Mouse (Mus musculus): ENCODE results near the gene Ghr. TPM values are rescaled to one million over a fixed set of nuclear protein-coding genes. Genes with fewer than 3 reads are reported as not detected.

The Ghr gene
- total and polyA plus RNA-seq, 2 experiments = 141 to 423 TPM

DNA sequence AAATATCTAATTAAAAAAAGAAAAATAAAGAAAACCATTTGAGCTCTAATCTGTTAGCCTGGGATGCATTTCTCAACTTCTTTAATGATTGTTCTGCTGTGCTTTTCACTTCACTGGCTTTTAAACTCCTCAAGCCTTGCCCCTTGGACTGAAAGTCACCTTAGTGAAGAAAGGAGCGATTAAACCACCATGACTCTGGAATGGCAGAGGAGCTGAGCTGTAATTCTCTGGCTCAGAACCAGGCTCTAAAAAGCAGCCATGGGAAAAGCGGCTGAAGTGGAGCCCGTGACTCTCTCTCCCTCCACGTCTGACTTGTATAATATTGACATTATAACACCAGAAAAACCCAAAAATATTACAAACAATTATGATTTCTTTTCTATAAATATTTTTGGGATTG, 126.7 kb downstream of the Ghr start:
- WGBS = 39% methylated on average over 4 of the region's 4 CpGs
- no peak overlapping the region for H3K9ac ChIP-seq (ENCODE audit: low read depth, low read length)
- H3K36me3 ChIP-seq (ENCODE audit: control insufficient read depth, insufficient read depth, low read length) = peaks cover 55% of the 10 kb centered on the region
- H3K27me3 ChIP-seq (ENCODE audit: control insufficient read depth, insufficient read depth, low read length) = no peaks in the 10 kb centered on the region
- peak overlapping the region; percentile 91 for H3K27ac ChIP-seq (replicated peaks; ENCODE audit: insufficient read depth, low read depth, low read length)
- peaks cover 33% of the 10 kb centered on the region for H3K4me1 ChIP-seq (ENCODE audit: control insufficient read depth, insufficient read depth, low read length)
- no peak overlapping the region for H3K4me3 ChIP-seq (ENCODE audit: insufficient read depth, low read depth, low read length)
- H3K79me2 ChIP-seq (ENCODE audit: control insufficient read depth, insufficient read depth, low read length) = no peaks in the 10 kb centered on the region; the same call in 1 of the 2 replicates
- no peak for TF ChIP-seq POLR2A (IDR thresholded peaks at IDR 0.05; ENCODE audit: extremely low read depth, insufficient read depth, low read length)
- TF ChIP-seq CTCF (IDR thresholded peaks at IDR 0.05; ENCODE audit: low read depth, low read length) = no peak
- DNase-seq (ENCODE audit: extremely low read depth, low read depth, low spot score) = peak; percentile 43

DNA sequence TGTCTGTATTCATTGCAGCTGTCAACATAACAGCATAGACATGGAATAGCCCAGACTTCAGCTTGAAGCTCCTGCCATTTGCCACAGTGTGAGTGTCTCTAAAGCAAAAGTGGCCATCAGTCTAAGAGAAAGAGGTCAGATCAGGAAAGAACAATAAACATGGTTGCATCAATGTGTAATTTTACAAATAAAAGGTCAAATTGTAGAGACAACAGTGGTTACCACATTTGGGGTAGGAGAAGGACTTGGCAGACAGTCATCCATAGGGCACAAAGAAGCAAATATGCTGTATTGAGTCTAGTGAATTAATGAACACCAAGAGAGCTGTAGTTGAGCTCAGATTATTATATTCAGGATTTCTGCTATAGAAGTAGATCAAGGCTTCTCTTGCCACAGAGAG, 127.7 kb downstream of the Ghr start:
- no peak overlapping the region for H3K9ac ChIP-seq (ENCODE audit: low read depth, low read length)
- H3K4me1 ChIP-seq (ENCODE audit: control insufficient read depth, insufficient read depth, low read length) = peaks cover 41% of the 10 kb centered on the region
- no peak overlapping the region for H3K4me3 ChIP-seq (ENCODE audit: insufficient read depth, low read depth, low read length)
- peak overlapping the region; percentile 91 for H3K27ac ChIP-seq (replicated peaks; ENCODE audit: insufficient read depth, low read depth, low read length)
- peak; percentile 92 for DNase-seq (ENCODE audit: extremely low read depth, low read depth, low spot score)
- H3K79me2 ChIP-seq (ENCODE audit: control insufficient read depth, insufficient read depth, low read length) = no peaks in the 10 kb centered on the region; the same call in 1 of the 2 replicates
- H3K36me3 ChIP-seq (ENCODE audit: control insufficient read depth, insufficient read depth, low read length) = peaks cover 59% of the 10 kb centered on the region
- TF ChIP-seq POLR2A (IDR thresholded peaks at IDR 0.05; ENCODE audit: extremely low read depth, insufficient read depth, low read length) (no peak), CTCF (IDR thresholded peaks at IDR 0.05; ENCODE audit: low read depth, low read length) (no peak)
- no peaks in the 10 kb centered on the region for H3K27me3 ChIP-seq (ENCODE audit: control insufficient read depth, insufficient read depth, low read length)

DNA sequence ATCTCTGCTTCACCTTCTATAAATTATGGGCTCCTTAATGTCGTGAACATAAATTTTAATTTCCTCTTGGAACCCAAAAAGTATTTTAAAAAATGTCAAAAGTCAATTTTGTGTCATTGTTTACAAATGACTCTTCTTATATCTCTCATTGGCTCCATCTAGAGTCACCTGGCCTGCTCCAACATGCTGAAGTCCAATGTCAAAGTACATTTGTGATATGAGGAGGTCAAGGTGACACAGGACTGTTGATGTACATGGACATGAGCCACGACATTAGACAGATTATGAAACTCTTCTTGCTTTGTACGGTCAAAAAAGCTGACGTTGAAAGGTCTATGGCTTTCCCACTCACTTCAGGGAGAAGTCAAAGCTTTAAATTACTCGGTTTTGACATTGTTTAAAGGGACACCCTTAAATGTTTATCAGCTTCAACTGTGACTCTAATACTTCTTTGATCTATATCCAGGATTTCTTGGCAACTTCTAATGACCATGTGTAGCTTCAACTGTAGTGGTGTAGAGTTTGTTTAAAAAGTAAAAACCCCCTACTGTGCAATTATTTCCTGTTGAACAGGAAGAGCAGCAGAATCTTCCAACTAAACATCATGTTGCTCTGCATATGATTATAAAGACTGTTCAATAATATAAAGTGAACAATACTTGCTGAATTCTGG, 131.1 kb downstream of the Ghr start:
- peaks cover 47% of the 10 kb centered on the region for H3K4me1 ChIP-seq (ENCODE audit: control insufficient read depth, insufficient read depth, low read length)
- peaks cover 50% of the 10 kb centered on the region for H3K36me3 ChIP-seq (ENCODE audit: control insufficient read depth, insufficient read depth, low read length)
- DNase-seq (ENCODE audit: extremely low read depth, low read depth, low spot score) = peak; percentile 99
- no peak overlapping the region for H3K9ac ChIP-seq (ENCODE audit: low read depth, low read length)
- peaks cover 4% of the 10 kb centered on the region; the same call in 1 of the 2 replicates for H3K79me2 ChIP-seq (ENCODE audit: control insufficient read depth, insufficient read depth, low read length)
- no peak overlapping the region for H3K27ac ChIP-seq (replicated peaks; ENCODE audit: insufficient read depth, low read depth, low read length)
- WGBS = 26% methylated on average over 5 of the region's 5 CpGs
- H3K27me3 ChIP-seq (ENCODE audit: control insufficient read depth, insufficient read depth, low read length) = no peaks in the 10 kb centered on the region
- no peak overlapping the region for H3K4me3 ChIP-seq (ENCODE audit: insufficient read depth, low read depth, low read length)
- no peak for TF ChIP-seq POLR2A (IDR thresholded peaks at IDR 0.05; ENCODE audit: extremely low read depth, insufficient read depth, low read length)
- no peak for TF ChIP-seq CTCF (IDR thresholded peaks at IDR 0.05; ENCODE audit: low read depth, low read length)

DNA sequence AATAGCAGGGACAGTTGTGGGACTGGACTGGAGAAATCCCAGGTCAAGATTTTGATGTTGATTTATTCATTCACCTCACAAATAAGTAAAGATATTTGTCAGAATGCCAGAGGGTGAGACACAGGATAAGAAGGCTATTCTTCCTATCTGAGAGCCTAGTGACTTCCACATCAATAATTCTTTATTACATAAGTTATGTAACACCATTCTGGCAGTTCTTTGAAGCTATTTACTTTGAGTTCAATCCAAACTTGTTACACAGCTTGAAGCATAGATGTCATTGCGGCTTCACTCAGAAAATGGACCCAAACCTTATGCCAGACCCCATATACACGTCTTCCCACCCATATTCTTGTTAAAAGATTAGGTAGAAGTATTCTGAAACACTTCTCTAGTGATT, 133.7 kb downstream of the Ghr start:
- 23% methylated on average over 2 of the region's 2 CpGs for WGBS

DNA sequence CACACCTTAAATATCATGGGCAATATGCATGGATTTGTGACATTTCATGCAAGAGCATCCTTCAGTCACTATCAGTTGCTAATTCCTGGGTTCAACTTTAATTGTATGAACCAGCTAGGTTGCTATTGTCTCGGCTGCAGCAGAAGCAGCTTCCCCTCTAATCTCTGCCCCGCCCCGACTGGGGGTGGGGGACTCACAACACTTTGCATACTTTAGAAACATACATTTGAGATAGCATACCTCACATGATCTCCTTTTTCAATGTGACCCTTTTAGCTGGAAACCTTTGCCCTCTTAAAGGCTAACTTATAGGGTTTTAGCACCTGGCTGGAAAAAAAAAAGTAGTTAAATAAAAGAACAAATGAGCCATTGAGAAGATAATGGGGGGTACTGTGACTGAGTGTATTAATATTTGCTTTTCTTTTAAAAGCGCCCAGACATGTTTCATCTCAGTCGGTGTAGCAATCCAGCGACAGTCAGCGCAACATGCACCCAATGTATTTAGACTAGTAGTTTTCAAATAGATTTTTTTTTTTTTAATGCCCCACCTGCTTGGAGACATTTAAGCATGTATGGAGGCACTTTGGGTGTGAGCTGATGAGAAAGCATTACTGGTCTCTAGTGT, 137.9 kb downstream of the Ghr start:
- Histone ChIP-seq H3K4me1 (ENCODE audit: control insufficient read depth, insufficient read depth, low read length) (peaks cover 23% of the 10 kb centered on the region), H3K79me2 (ENCODE audit: control insufficient read depth, insufficient read depth, low read length) (peaks cover 17% of the 10 kb centered on the region), H3K27ac (replicated peaks; ENCODE audit: insufficient read depth, low read depth, low read length) (no peak overlapping the region), H3K36me3 (ENCODE audit: control insufficient read depth, insufficient read depth, low read length) (peaks cover 53% of the 10 kb centered on the region), H3K4me3 (ENCODE audit: insufficient read depth, low read depth, low read length) (no peak overlapping the region), H3K9ac (ENCODE audit: low read depth, low read length) (no peak overlapping the region), H3K27me3 (ENCODE audit: control insufficient read depth, insufficient read depth, low read length) (no peaks in the 10 kb centered on the region)
- TF ChIP-seq POLR2A (IDR thresholded peaks at IDR 0.05; ENCODE audit: extremely low read depth, insufficient read depth, low read length) = no peak
- TF ChIP-seq CTCF (IDR thresholded peaks at IDR 0.05; ENCODE audit: low read depth, low read length) = no peak
- WGBS = 73% methylated on average over 7 of the region's 7 CpGs
- no peak for DNase-seq (ENCODE audit: extremely low read depth, low read depth, low spot score)

More for the DNA sequence above, 133.7 kb downstream of the Ghr start:
- Histone ChIP-seq H3K9ac (ENCODE audit: low read depth, low read length) (0 out of 2 replicates have a peak overlapping the region, but pooled peaks have one; percentile 62), H3K4me1 (ENCODE audit: control insufficient read depth, insufficient read depth, low read length) (peaks cover 34% of the 10 kb centered on the region), H3K27me3 (ENCODE audit: control insufficient read depth, insufficient read depth, low read length) (no peaks in the 10 kb centered on the region), H3K27ac (replicated peaks; ENCODE audit: insufficient read depth, low read depth, low read length) (peak overlapping the region; percentile 96), H3K36me3 (ENCODE audit: control insufficient read depth, insufficient read depth, low read length) (peaks cover 52% of the 10 kb centered on the region), H3K79me2 (ENCODE audit: control insufficient read depth, insufficient read depth, low read length) (peaks cover 8% of the 10 kb centered on the region; the same call in 1 of the 2 replicates), H3K4me3 (ENCODE audit: insufficient read depth, low read depth, low read length) (no peak overlapping the region)
- no peak for TF ChIP-seq CTCF (IDR thresholded peaks at IDR 0.05; ENCODE audit: low read depth, low read length)
- TF ChIP-seq POLR2A (IDR thresholded peaks at IDR 0.05; ENCODE audit: extremely low read depth, insufficient read depth, low read length) = no peak
- DNase-seq (ENCODE audit: extremely low read depth, low read depth, low spot score) = peak; percentile 92
